Mouse (Mus musculus) heart, postnatal 0 days (tissue): ENCODE results near the gene Wwox. TPM values are rescaled to one million over a fixed set of nuclear protein-coding genes. Genes with fewer than 3 reads are reported as not detected.
A peak's percentile ranks its signal among the peaks of the same experiment; 100 is the strongest.

Source experiments
- ATAC-seq: fragments of 200-750 bp; cut with Nextera tagmentation; 2 replicates; pipeline ENCODE4 v1.8.0; 2017; ENCODE audit warnings: low read depth, moderate number of reproducible peaks, moderate library complexity; ENCODE audit not compliant: insufficient read depth
- DNase-seq: peaks from one replicate; pipeline ENCODE4 v3.0.0-alpha.2; 2016; ENCODE audit warnings: low spot score
- H3K27ac ChIP-seq: fragments of 300-500 bp; sonication (generic); 2 replicates; pipeline ENCODE4 v1.5.1; 2014; ENCODE audit warnings: low read depth, mild to moderate bottlenecking
- H3K27me3 ChIP-seq: fragments of 300-500 bp; sonication (generic); 2 replicates; pipeline ENCODE4 v1.6.1; 2014; ENCODE audit warnings: low read length, mixed read lengths; ENCODE audit not compliant: control insufficient read depth, insufficient read depth
- H3K36me3 ChIP-seq: fragments of 300-500 bp; sonication (generic); replicated peaks from 2 replicates; pipeline ENCODE4 v1.6.1; 2014; ENCODE audit warnings: low read length, mixed read lengths; ENCODE audit not compliant: control insufficient read depth, insufficient read depth
- H3K4me1 ChIP-seq: fragments of 300-500 bp; sonication (generic); 2 replicates; pipeline ENCODE4 v1.6.1; 2014; ENCODE audit warnings: antibody characterized with exemption; ENCODE audit not compliant: control insufficient read depth, insufficient read depth
- H3K4me2 ChIP-seq: fragments of 300-500 bp; sonication (generic); 2 replicates; pipeline ENCODE4 v1.6.1; 2014; ENCODE audit warnings: low read depth, mild to moderate bottlenecking, low read length, moderate library complexity
- H3K4me3 ChIP-seq: fragments of 300-500 bp; sonication (generic); 2 replicates; pipeline ENCODE4 v1.5.1; 2014; ENCODE audit warnings: low read depth, low read length
- H3K9ac ChIP-seq: fragments of 300-500 bp; sonication (generic); replicated peaks from 2 replicates; pipeline ENCODE4 v1.6.1; 2014; ENCODE audit warnings: low read depth, low read length, mixed read lengths
- H3K9me3 ChIP-seq: fragments of 300-500 bp; sonication (generic); replicated peaks from 2 replicates; pipeline ENCODE4 v1.6.1; 2016; ENCODE audit warnings: low read length; ENCODE audit not compliant: control insufficient read depth
- CTCF ChIP-seq: IDR thresholded peaks from 2 replicates; pipeline ENCODE4 v1.5.1; 2016; ENCODE audit warnings: antibody characterized with exemption, control low read depth, low read depth
- EP300 ChIP-seq: IDR thresholded peaks from 2 replicates; pipeline ENCODE4 v1.6.1; 2016; ENCODE audit warnings: antibody characterized with exemption, low read depth
- WGBS: fragments of 180-500 bp; shearing (Covaris S2); extraction: QIAGEN DNeasy Blood & Tissue Kit; methylation state at CpG from one replicate; pipeline ENCODE4 v1.1.7; 2014; 5-methylcytosine and 5-hydroxymethylcytosine counted together
- polyA plus RNA-seq: library from polyadenylated mRNA; unstranded; fragments of >200 nt; fragmentation: Nextera tagmentation; extraction: Ambion mirVana; gene quantifications from 2 replicates; pipeline ENCODE4 v1.2.1, GENCODE M21; 2015
- total RNA-seq: library from RNA; depleted of rRNA; stranded (reverse); fragments of >200 nt; gene quantifications from 2 replicates; pipeline ENCODE4 v1.2.3, GENCODE M21; 2014; ENCODE audit warnings: low replicate concordance

The Wwox gene
- total and polyA plus RNA-seq, 2 experiments from 2014 or later: 7.5 to 9.6 TPM

DNA sequence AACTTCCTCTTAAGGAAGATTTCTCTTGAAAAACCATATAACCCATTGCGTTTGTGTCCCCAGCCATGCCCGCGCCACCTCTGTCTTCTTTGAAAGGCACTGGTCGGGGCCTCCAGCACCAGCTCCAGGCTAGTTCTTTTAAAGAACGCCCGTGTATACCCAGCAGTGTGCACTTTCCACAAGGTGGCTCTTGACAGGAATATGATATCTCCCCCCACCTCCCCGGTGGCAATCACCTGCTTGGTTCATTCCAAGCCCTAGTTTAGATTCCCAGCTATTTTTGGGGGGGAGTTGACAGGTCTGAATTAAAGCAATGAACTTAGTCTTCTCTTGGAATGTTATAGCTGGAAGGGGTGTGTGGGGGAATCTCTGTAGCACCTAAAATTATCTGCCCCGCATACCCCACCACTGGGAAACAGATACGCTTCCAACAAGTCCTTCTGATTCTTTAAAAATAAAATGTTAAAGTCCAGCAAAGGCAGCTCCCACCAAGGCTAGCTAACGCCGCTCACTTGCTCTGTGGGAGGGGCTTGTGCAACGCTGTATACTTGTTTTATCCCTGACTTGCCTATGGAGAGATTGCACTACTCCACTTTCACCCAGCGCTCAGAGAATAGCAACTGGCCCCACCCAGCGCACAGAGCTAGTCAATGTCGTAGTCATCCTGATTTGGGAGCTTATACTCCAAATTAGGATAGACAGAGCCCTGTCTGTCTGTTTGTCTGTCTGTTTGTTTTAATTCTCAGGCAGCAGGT, 538.9 kb downstream of the Wwox start:
- 31% methylated on average over 15 of the region's 15 CpGs for WGBS
- peak; percentile 32 for DNase-seq
- Histone ChIP-seq H3K27ac (no peak overlapping the region), H3K9ac (no peak overlapping the region), H3K4me2 (peak overlapping the region; percentile 37), H3K4me3 (peak overlapping the region; percentile 9; the same call in 1 of the 2 replicates), H3K9me3 (no peaks in the 10 kb centered on the region), H3K4me1 (peaks cover 23% of the 10 kb centered on the region), H3K27me3 (no peaks in the 10 kb centered on the region), H3K36me3 (no peaks in the 10 kb centered on the region)
- peak; percentile 49; the same call in 1 of the 2 replicates for ATAC-seq
- TF ChIP-seq EP300: no peak
- TF ChIP-seq CTCF: no peak

DNA sequence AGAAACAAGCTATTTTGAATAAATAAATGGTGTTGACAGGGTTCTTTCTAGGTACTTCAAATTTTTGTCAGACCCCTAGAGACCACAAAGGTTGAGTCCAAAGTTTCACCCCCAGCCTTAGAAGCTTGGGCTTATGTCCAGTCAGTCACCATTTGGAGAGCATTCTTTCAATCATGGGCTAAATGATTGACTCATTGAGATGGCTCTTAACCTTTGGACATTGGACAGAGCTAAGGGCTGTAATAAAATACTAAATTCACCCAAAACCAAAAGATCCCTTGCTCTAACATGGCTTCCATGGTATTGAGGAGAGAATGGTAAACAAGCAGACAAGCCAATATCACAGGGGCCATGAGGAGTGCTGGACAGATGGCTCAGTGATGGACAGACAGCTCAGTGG, 540.2 kb downstream of the Wwox start:
- ATAC-seq (no peak), DNase-seq (no peak)
- TF ChIP-seq CTCF (no peak), EP300 (no peak)
- Histone ChIP-seq H3K4me2 (no peak overlapping the region), H3K9me3 (no peaks in the 10 kb centered on the region), H3K4me1 (peaks cover 11% of the 10 kb centered on the region), H3K36me3 (no peaks in the 10 kb centered on the region), H3K27ac (no peak overlapping the region), H3K27me3 (no peaks in the 10 kb centered on the region), H3K9ac (no peak overlapping the region), H3K4me3 (no peak overlapping the region)

DNA sequence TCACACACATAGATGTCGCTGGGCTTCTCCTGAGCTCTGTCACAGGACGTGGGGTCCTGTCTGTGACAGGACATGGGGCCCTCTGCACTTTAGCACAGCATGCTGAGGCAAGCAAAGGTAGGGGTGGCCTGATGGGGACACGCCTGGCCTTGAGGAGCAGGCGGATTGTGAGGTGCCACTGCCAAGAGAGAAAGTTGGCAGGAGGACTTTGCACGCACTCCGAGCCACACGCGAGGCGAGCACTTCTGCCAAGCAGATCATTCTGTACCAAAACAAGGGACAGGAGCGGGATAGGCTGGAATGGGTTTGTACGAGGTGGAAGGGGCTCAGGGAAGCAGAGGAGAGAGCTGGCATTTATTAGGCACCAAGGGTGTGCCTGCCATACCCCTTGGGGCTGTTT, 543.3 kb downstream of the Wwox start:
- no peaks in the 10 kb centered on the region for H3K27me3 ChIP-seq
- peaks cover 10% of the 10 kb centered on the region; the same call in 1 of the 2 replicates for H3K4me1 ChIP-seq
- peak; percentile 40; the same call in 1 of the 2 replicates for ATAC-seq
- no peaks in the 10 kb centered on the region for H3K9me3 ChIP-seq
- 65% methylated on average over 11 of the region's 11 CpGs for WGBS
- no peak overlapping the region for H3K9ac ChIP-seq
- H3K36me3 ChIP-seq: no peaks in the 10 kb centered on the region
- DNase-seq: no peak
- H3K27ac ChIP-seq: no peak overlapping the region
- H3K4me2 ChIP-seq: no peak overlapping the region
- no peak for TF ChIP-seq EP300
- no peak for TF ChIP-seq CTCF
- H3K4me3 ChIP-seq: no peak overlapping the region

DNA sequence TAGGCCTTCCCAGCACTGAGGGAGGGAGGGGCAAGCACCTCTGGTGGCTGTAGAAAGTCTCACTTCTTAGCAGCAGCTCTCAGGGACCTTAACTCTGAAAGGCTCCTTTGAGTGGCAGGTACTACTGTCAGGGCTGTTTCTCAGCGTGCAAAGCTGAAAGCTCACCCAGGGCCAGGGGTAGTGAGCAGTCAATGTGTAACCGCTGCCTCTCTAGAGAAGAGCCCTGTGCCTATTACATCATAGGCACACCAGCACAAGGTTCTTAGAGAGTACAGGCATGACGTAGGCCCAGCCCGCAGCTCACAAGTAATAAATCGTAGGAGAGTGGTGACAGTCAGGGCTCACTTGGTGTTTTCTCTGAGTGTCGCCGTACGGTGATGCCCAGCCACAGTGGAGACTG, 545.0 kb downstream of the Wwox start:
- no peak for ATAC-seq
- no peak for TF ChIP-seq CTCF
- TF ChIP-seq EP300: no peak
- 84% methylated on average over 8 of the region's 8 CpGs for WGBS

DNA sequence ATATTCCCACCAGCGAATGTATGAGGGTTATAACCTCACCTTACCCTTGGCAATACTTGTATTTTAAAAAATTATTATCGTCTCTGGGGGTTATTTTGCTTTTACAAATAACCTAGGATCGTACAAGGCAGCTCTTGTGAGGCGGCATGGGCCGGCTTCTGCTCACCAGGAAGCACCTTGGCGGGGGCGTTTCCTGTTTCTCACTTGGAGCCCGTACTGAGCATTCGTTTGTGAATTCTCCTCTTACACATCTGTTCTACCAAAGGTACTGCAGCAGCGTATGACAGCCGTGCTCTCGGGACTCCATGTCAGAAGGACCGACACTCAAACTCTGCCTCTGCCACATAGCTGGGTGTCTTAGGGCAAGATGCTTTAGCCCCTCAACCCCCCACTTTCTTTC, 546.5 kb downstream of the Wwox start:
- peaks cover 7% of the 10 kb centered on the region; the same call in 1 of the 2 replicates for H3K4me1 ChIP-seq
- TF ChIP-seq CTCF: no peak
- no peak for TF ChIP-seq EP300
- H3K4me2 ChIP-seq: no peak overlapping the region
- WGBS: 70% methylated on average over 13 of the region's 13 CpGs
- no peaks in the 10 kb centered on the region for H3K36me3 ChIP-seq
- H3K9me3 ChIP-seq: no peaks in the 10 kb centered on the region
- no peaks in the 10 kb centered on the region for H3K27me3 ChIP-seq
- DNase-seq: no peak
- ATAC-seq: no peak
- H3K9ac ChIP-seq: no peak overlapping the region
- no peak overlapping the region for H3K4me3 ChIP-seq
- no peak overlapping the region for H3K27ac ChIP-seq

More for the DNA sequence above, 545.0 kb downstream of the Wwox start:
- Histone ChIP-seq H3K27ac (no peak overlapping the region), H3K4me2 (no peak overlapping the region), H3K36me3 (no peaks in the 10 kb centered on the region), H3K4me1 (peaks cover 7% of the 10 kb centered on the region; the same call in 1 of the 2 replicates), H3K9me3 (no peaks in the 10 kb centered on the region), H3K27me3 (no peaks in the 10 kb centered on the region), H3K9ac (no peak overlapping the region), H3K4me3 (no peak overlapping the region)
- DNase-seq: no peak
